Mouse (Mus musculus): ENCODE results near the gene Olfr1418. TPM values are rescaled to one million over a fixed set of nuclear protein-coding genes. Genes with fewer than 3 reads are reported as not detected.
A peak's percentile ranks its signal among the peaks of the same experiment; 100 is the strongest.

Gene Olfr1418
- polyA plus RNA-seq, 1 experiment from 2014 or later = not detected

DNA sequence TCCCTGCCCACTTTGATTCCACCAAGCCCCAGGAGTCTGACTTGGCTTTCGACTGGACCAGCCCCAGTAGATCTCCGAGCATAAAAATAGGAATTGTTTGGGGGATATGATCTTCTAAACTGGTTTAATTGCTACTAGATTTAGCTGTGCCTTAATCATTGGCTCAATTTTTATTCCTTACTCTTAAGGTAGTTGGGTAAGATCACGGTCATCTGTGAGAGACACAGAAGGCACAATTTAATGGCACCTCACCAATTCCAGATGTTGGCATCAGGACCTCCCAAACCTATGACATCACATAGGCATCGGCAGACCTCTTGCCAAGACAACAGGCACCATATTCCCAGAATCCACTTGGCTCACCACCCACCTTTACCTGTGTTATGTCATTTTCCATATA lies 21.7 kb downstream of the Olfr1418 start, which contains the start of gene Olfr1417:
Olfr1417 (minus strand) TSS at position 101 of the 400 bp plus-strand sequence.
- DNase-seq (ENCODE audit: low spot score, missing footprints) = no peak
- Histone ChIP-seq H3K27ac (ENCODE audit: low read depth, low read length) (no peak within 1 kb of the TSS), H3K4me1 (ENCODE audit: control insufficient read depth, insufficient read depth, low read length) (no peaks in the 10 kb centered on the region), H3K27me3 (ENCODE audit: control insufficient read depth, insufficient read depth, low read length) (no peaks in the 10 kb centered on the region), H3K4me3 (ENCODE audit: low read depth, low read length) (no peak within 1 kb of the TSS), H3K36me3 (ENCODE audit: control insufficient read depth, insufficient read depth, low read length) (no peaks in the 10 kb centered on the region), H3K4me2 (no peak within 1 kb of the TSS), H3K9ac (ENCODE audit: low read length) (no peak within 1 kb of the TSS), H3K9me3 (ENCODE audit: control insufficient read depth, low read length) (no peaks in the 10 kb centered on the region)
- 89% methylated on average over 4 of the region's 4 CpGs for WGBS
- no peak for ATAC-seq (ENCODE audit: low FRiP score)

DNA sequence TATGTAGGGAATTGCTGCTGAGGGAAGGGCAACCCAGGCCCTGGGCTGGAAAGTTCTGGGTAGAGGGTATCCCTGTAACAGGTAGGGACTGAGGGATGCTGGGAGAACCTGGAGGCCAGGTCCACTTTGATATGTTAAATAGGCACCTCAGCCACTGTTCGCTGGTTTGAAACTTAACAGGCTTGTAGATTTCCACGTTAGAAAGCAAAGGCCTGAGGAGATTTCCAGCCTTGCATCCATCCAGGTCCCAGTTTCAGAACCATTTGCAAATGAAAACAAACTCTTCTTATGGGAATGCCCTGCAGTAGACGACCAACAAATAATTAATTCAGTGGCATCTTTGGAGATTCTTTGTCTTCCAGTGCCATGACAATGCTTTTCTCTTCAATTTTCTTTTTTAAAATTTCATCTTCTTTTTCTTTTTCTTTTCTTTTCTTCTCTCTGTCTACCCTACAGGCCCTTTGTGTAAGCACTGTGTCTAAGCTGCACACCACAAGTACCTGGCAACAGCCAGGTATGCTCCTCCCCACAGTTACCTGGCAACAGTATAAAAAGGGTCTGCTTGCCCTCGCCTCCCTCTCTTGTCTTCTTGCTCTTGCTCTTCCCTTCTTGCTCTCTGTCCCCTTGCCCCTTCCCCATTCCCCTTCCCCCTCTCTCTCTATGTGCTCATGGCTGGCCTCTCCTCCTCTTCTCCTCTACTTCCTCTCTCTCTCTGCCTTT lies 37.4 kb downstream of the Olfr1418 start:
- no peak overlapping the region for H3K27ac ChIP-seq (ENCODE audit: low read depth, low read length)
- no peak overlapping the region for H3K4me2 ChIP-seq
- no peaks in the 10 kb centered on the region for H3K9me3 ChIP-seq (ENCODE audit: control insufficient read depth, low read length)
- no peak overlapping the region for H3K4me3 ChIP-seq (ENCODE audit: low read depth, low read length)
- H3K27me3 ChIP-seq (ENCODE audit: control insufficient read depth, insufficient read depth, low read length) = peaks cover 4% of the 10 kb centered on the region
- no peak for DNase-seq (ENCODE audit: low spot score, missing footprints)
- no peak overlapping the region for H3K9ac ChIP-seq (ENCODE audit: low read length)
- ATAC-seq (ENCODE audit: low FRiP score) = no peak
- no peaks in the 10 kb centered on the region; the same call in 1 of the 2 replicates for H3K4me1 ChIP-seq (ENCODE audit: control insufficient read depth, insufficient read depth, low read length)
- WGBS = 33% methylated on average over 4 of the region's 4 CpGs
- H3K36me3 ChIP-seq (ENCODE audit: control insufficient read depth, insufficient read depth, low read length) = no peaks in the 10 kb centered on the region

DNA sequence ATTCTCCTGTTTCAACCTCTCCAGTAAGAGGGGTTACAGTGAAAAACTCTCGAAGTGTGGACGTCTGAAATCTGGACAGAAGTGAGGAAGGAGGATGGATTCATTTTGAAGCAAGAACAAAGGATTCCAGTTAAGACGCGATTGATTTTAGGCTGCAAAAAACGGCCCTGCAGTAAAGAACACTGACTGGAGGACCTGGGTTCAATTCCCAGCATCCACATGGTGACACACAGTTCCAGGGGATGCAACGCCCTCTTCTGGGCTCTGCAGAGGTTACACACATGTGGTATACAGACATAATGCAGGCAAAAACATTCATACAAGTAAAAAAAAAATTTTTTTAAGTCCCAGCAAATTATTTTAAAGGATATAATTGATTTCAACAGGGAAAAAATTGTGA lies 40.7 kb downstream of the Olfr1418 start:
- no peak overlapping the region for H3K4me3 ChIP-seq (ENCODE audit: low read depth, low read length)
- no peaks in the 10 kb centered on the region for H3K9me3 ChIP-seq (ENCODE audit: control insufficient read depth, low read length)
- peaks cover 6% of the 10 kb centered on the region; the same call in 1 of the 2 replicates for H3K4me1 ChIP-seq (ENCODE audit: control insufficient read depth, insufficient read depth, low read length)
- H3K27ac ChIP-seq (ENCODE audit: low read depth, low read length) = no peak overlapping the region
- peaks cover 7% of the 10 kb centered on the region for H3K27me3 ChIP-seq (ENCODE audit: control insufficient read depth, insufficient read depth, low read length)
- DNase-seq (ENCODE audit: low spot score, missing footprints) (no peak), ATAC-seq (ENCODE audit: low FRiP score) (0 out of 2 replicates have a peak, but pooled peaks have one; percentile 33)
- H3K36me3 ChIP-seq (ENCODE audit: control insufficient read depth, insufficient read depth, low read length) = no peaks in the 10 kb centered on the region
- 32% methylated on average over 6 of the region's 6 CpGs for WGBS
- H3K4me2 ChIP-seq = no peak overlapping the region
- no peak overlapping the region for H3K9ac ChIP-seq (ENCODE audit: low read length)

DNA sequence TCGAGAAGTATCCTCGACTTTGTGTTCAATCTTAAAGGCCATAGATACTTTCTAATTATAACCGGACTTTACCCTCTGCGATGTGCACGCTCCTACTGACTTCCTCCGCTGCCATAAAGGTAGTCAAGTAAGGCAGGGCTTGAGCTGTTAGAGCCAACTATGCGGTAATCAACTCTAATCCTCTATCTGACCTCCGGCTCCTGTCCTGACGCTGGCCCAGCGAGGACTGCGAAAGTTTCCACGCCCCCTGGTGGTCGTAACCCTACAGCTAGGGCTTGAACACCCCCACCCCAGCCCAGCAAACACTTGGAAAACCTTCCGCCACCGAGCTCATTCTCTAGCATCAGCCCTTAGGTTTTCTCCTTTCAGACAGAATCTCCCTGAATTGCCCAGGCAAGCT lies 41.1 kb downstream of the Olfr1418 start:
- Histone ChIP-seq H3K36me3 (ENCODE audit: control insufficient read depth, insufficient read depth, low read length) (no peaks in the 10 kb centered on the region), H3K4me3 (ENCODE audit: low read depth, low read length) (peak overlapping the region; percentile 74), H3K9ac (ENCODE audit: low read length) (no peak overlapping the region), H3K9me3 (ENCODE audit: control insufficient read depth, low read length) (no peaks in the 10 kb centered on the region), H3K4me2 (peak overlapping the region; percentile 93), H3K4me1 (ENCODE audit: control insufficient read depth, insufficient read depth, low read length) (peaks cover 6% of the 10 kb centered on the region; the same call in 1 of the 2 replicates), H3K27me3 (ENCODE audit: control insufficient read depth, insufficient read depth, low read length) (peaks cover 7% of the 10 kb centered on the region), H3K27ac (ENCODE audit: low read depth, low read length) (no peak overlapping the region)
- ATAC-seq (ENCODE audit: low FRiP score) (peak; percentile 87), DNase-seq (ENCODE audit: low spot score, missing footprints) (peak; percentile 96)
- WGBS = under 1% methylated on average over 15 of the region's 15 CpGs

DNA sequence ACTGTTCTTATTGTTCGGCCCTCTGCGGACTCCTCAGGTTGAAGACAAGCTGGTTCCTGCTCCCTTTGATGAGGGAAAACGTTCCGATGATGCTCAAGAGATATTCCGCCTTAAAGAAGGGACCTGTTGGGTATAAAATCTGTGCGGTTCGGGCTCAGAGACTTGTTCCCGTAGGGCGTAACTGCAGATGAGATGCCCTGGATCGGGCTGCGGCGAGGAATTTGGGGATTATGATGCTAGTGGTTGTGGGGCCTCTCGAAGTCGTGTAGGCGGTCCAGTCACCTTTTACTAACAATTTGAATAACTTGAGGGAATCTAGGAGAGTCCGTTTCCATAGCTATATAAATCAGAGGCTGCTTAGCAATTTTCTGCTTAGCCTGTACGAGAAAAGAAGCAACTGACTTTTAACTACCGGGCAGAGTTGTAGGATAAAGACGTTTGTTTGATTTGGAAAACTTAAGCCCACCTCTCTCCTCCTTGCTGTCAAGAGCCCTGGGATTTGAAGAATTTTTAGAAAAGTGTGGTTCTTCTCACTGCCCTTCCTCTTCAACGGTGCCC lies 41.6 kb downstream of the Olfr1418 start, which contains the start of gene Stx3:
Stx3 (minus strand) TSS at position 261 of the 558 bp plus-strand sequence.
- DNase-seq (ENCODE audit: low spot score, missing footprints) (peak; percentile 93), ATAC-seq (ENCODE audit: low FRiP score) (no peak)
- H3K4me2 ChIP-seq = peak within 1 kb of the TSS; percentile 93
- no peak within 1 kb of the TSS for H3K27ac ChIP-seq (ENCODE audit: low read depth, low read length)
- H3K9me3 ChIP-seq (ENCODE audit: control insufficient read depth, low read length) = no peaks in the 10 kb centered on the region
- under 1% methylated on average over 20 of the region's 20 CpGs for WGBS
- peaks cover 7% of the 10 kb centered on the region for H3K27me3 ChIP-seq (ENCODE audit: control insufficient read depth, insufficient read depth, low read length)
- peak within 1 kb of the TSS; percentile 74 for H3K4me3 ChIP-seq (ENCODE audit: low read depth, low read length)
- H3K36me3 ChIP-seq (ENCODE audit: control insufficient read depth, insufficient read depth, low read length) = no peaks in the 10 kb centered on the region
- peak within 1 kb of the TSS; percentile 84 for H3K9ac ChIP-seq (ENCODE audit: low read length)
- peaks cover 11% of the 10 kb centered on the region; the same call in 1 of the 2 replicates for H3K4me1 ChIP-seq (ENCODE audit: control insufficient read depth, insufficient read depth, low read length)

DNA sequence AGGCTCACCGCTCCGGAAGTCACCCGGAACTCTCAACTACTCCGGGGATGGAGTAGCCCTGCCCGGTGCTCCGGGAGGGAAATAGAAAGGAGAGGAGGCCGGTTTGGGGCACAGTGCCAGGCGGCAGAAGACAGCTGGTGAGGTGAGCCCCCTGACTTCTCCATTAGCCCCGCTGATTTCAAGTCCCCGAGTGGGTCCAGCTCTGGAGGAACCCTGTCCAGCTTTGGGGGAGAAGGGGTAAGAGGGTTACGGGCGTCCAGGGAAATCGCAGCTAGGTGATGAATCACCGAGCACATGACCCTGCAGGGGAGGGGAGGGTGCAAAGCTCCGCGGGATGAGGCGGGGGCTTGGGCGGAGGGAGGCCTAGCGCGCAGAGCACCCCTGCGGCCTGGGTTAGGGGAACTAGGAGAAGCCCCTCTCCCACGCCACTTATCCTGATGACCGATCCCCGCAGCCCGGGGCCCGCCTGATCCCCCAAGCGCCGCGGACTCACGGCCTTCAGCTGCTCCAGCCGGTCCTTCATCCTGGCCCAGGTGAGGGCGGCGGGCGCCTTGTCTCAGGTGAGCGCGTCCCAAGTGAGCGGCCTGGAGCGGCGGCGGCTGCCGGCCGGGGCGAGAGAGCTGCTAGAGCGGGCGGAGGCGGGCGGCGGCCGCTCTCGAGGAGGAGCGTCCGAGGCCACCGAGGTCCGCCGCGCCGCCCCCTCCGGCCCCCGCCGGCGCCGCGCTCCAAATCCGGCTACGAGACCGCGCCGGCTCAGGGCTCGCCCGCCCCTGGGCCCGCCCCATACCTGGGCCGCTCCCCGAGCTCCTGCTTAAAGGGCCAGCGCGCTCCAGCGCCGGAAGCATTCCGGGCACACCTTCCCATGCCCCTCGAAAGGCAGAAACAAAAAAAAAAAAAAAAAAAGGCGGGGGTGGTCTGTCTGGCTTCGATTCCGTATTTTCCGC lies 42.4 kb downstream of the Olfr1418 start:
- peak; percentile 64 for ATAC-seq (ENCODE audit: low FRiP score)
- Histone ChIP-seq H3K27me3 (ENCODE audit: control insufficient read depth, insufficient read depth, low read length) (peaks cover 7% of the 10 kb centered on the region), H3K4me1 (ENCODE audit: control insufficient read depth, insufficient read depth, low read length) (peaks cover 18% of the 10 kb centered on the region), H3K36me3 (ENCODE audit: control insufficient read depth, insufficient read depth, low read length) (no peaks in the 10 kb centered on the region), H3K9me3 (ENCODE audit: control insufficient read depth, low read length) (no peaks in the 10 kb centered on the region), H3K4me3 (ENCODE audit: low read depth, low read length) (peak overlapping the region; percentile 74), H3K27ac (ENCODE audit: low read depth, low read length) (no peak overlapping the region), H3K4me2 (peak overlapping the region; percentile 93), H3K9ac (ENCODE audit: low read length) (peak overlapping the region; percentile 84)
- under 1% methylated on average over 75 of the region's 83 CpGs for WGBS
- DNase-seq (ENCODE audit: low spot score, missing footprints) = peak; percentile 95

DNA sequence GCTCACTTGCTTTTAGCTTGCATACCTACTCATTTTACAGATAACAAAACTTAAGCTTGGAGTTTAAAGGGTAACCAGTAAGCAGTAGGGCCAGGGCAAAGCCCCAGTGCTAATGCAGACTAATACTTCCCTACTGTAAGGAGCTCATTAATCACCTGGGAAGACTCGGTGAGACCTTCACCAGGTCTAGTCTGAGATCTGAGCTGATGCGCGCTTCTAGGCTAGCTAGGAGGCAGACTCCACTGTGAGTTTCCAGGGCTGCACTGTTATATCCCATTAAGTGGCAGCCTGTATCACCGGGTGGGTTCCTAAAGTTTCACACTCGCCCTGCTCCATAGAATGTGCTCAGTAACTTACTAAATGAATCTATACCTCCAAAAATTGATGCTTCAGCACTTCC lies 43.3 kb downstream of the Olfr1418 start:
- DNase-seq (ENCODE audit: low spot score, missing footprints) (no peak), ATAC-seq (ENCODE audit: low FRiP score) (no peak)
- Histone ChIP-seq H3K27ac (ENCODE audit: low read depth, low read length) (no peak overlapping the region), H3K9ac (ENCODE audit: low read length) (no peak overlapping the region), H3K4me1 (ENCODE audit: control insufficient read depth, insufficient read depth, low read length) (peaks cover 27% of the 10 kb centered on the region), H3K4me2 (peak overlapping the region; percentile 93), H3K4me3 (ENCODE audit: low read depth, low read length) (peak overlapping the region; percentile 74), H3K9me3 (ENCODE audit: control insufficient read depth, low read length) (no peaks in the 10 kb centered on the region), H3K27me3 (ENCODE audit: control insufficient read depth, insufficient read depth, low read length) (peaks cover 7% of the 10 kb centered on the region), H3K36me3 (ENCODE audit: control insufficient read depth, insufficient read depth, low read length) (no peaks in the 10 kb centered on the region)
- WGBS = 7% methylated on average over 5 of the region's 5 CpGs

DNA sequence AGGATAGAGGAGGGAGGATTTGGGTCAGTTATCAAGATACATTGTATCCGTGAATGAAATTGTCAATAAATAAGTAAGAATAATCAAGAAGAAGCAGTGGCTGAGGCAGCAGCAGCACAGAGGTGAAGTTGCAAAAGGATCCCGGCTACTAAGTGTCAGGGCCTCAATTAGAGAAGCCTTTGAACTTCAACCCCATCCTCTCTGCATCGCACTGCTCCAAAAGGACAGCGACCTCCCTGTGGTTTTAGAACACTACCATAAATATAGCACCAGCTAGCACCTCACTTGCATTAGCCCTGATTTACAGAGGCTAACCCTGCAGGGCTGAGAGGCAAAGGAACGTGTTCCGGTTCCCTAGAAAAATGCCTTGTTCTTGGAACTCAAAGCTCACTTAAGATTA lies 44.2 kb downstream of the Olfr1418 start:
- H3K9me3 ChIP-seq (ENCODE audit: control insufficient read depth, low read length) = no peaks in the 10 kb centered on the region
- H3K9ac ChIP-seq (ENCODE audit: low read length) = no peak overlapping the region
- DNase-seq (ENCODE audit: low spot score, missing footprints) = no peak
- WGBS = 47% methylated on average over 6 of the region's 6 CpGs
- peak overlapping the region; percentile 93; the same call in 1 of the 2 replicates for H3K4me2 ChIP-seq
- H3K27me3 ChIP-seq (ENCODE audit: control insufficient read depth, insufficient read depth, low read length) = peaks cover 7% of the 10 kb centered on the region
- peaks cover 33% of the 10 kb centered on the region for H3K4me1 ChIP-seq (ENCODE audit: control insufficient read depth, insufficient read depth, low read length)
- H3K36me3 ChIP-seq (ENCODE audit: control insufficient read depth, insufficient read depth, low read length) = no peaks in the 10 kb centered on the region
- ATAC-seq (ENCODE audit: low FRiP score) = no peak
- H3K4me3 ChIP-seq (ENCODE audit: low read depth, low read length) = no peak overlapping the region
- H3K27ac ChIP-seq (ENCODE audit: low read depth, low read length) = no peak overlapping the region
